Mouse (Mus musculus) stomach, embryonic 16.5 days (tissue): ENCODE measurements at regions not wholly inside any gene's neighbourhood (a gene's known extent, or its start where the extent isn't known, plus 50 kb on each side); places are given as distances from the start of the nearest gene placed in this dataset.

Experiments used
- ATAC-seq: fragments of 200-750 bp; cut with Nextera tagmentation; 2 replicates; pipeline ENCODE4 v1.8.0; 2017; ENCODE audit warnings: moderate number of reproducible peaks, moderate TSS enrichment; ENCODE audit not compliant: insufficient read depth, low FRiP score
- H3K27ac ChIP-seq: fragments of 300-500 bp; sonication (generic); 2 replicates; pipeline ENCODE4 v1.5.1; 2014; ENCODE audit warnings: low read length
- H3K27me3 ChIP-seq: fragments of 300-500 bp; sonication (generic); 2 replicates; pipeline ENCODE4 v1.6.1; 2014; ENCODE audit warnings: low read length, control low read depth, mixed read lengths; ENCODE audit not compliant: control insufficient read depth, insufficient read depth
- H3K36me3 ChIP-seq: fragments of 300-500 bp; sonication (generic); 2 replicates; pipeline ENCODE4 v1.6.1; 2014; ENCODE audit warnings: low read length; ENCODE audit not compliant: control insufficient read depth, insufficient read depth
- H3K4me1 ChIP-seq: fragments of 300-500 bp; sonication (generic); 2 replicates; pipeline ENCODE4 v1.6.1; 2014; ENCODE audit warnings: low read length, control low read depth, mixed read lengths; ENCODE audit not compliant: control insufficient read depth, insufficient read depth
- H3K4me2 ChIP-seq: fragments of 300-500 bp; sonication (generic); 2 replicates; pipeline ENCODE4 v1.6.1; 2014; ENCODE audit warnings: low read depth, low read length, mixed read lengths
- H3K4me3 ChIP-seq: fragments of 300-500 bp; sonication (generic); replicated peaks from 2 replicates; pipeline ENCODE4 v1.5.1; 2014; ENCODE audit warnings: mild to moderate bottlenecking, low read length
- H3K9ac ChIP-seq: fragments of 300-500 bp; sonication (generic); 2 replicates; pipeline ENCODE4 v1.6.1; 2014; ENCODE audit warnings: low read length
- H3K9me3 ChIP-seq: fragments of 300-500 bp; sonication (generic); replicated peaks from 2 replicates; pipeline ENCODE4 v1.6.1; 2016; ENCODE audit warnings: low read length, control low read depth; ENCODE audit not compliant: control insufficient read depth
- WGBS: fragments of 180-500 bp; shearing (Covaris S2); extraction: QIAGEN DNeasy Blood & Tissue Kit; methylation state at CpG from one replicate; pipeline ENCODE4 v1.1.7; 2014; 5-methylcytosine and 5-hydroxymethylcytosine counted together

- Histone ChIP-seq H3K4me1 (no peaks in the 10 kb centered on the region), H3K36me3 (no peaks in the 10 kb centered on the region), H3K27ac (no peak overlapping the region), H3K9ac (no peak overlapping the region), H3K4me2 (peak overlapping the region; percentile 16), H3K9me3 (no peaks in the 10 kb centered on the region), H3K4me3 (peak overlapping the region; percentile 12; the same call in 1 of the 2 replicates), H3K27me3 (no peaks in the 10 kb centered on the region)
- 46% methylated on average over 25 of the region's 25 CpGs for WGBS
- peak; percentile 37; the same call in 1 of the 2 replicates for ATAC-seq
Observed at GRCm38 (mm10) chr13:99100430-99101409, 83.9 kb upstream of the Zfp366 start.

GRCm38 (mm10) chr13:99099794-99100429 is 84.7 kb upstream of the Zfp366 start:
- Histone ChIP-seq H3K9ac (no peak overlapping the region), H3K9me3 (no peaks in the 10 kb centered on the region), H3K27ac (no peak overlapping the region), H3K27me3 (no peaks in the 10 kb centered on the region), H3K4me1 (no peaks in the 10 kb centered on the region), H3K4me2 (no peak overlapping the region), H3K4me3 (no peak overlapping the region), H3K36me3 (no peaks in the 10 kb centered on the region)
- WGBS: 76% methylated on average over 6 of the region's 6 CpGs
- ATAC-seq: no peak

DNA sequence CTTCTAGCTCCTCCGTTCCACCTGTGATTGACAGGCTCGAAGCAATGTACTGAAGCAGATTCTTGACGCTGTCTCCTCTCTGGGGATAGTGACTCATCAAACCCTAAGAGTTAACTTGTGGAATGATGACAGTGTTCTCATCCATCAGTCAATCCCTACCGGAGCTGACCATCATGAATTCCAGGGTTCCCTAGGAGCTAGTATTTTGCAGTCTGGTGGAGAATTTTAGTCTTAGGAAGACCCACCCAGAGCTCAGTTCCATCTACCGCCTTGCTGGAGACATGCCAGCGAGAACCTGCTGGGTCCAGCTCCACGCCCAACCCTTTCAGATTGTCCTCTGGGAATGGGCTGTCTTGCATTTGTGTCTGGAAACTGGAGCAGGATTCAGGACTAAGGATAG is 85.4 kb upstream of the Zfp366 start:
- Histone ChIP-seq H3K4me2 (no peak overlapping the region), H3K4me3 (no peak overlapping the region), H3K9ac (no peak overlapping the region), H3K4me1 (no peaks in the 10 kb centered on the region), H3K27ac (no peak overlapping the region), H3K27me3 (no peaks in the 10 kb centered on the region), H3K9me3 (no peaks in the 10 kb centered on the region), H3K36me3 (no peaks in the 10 kb centered on the region)
- ATAC-seq: no peak
- WGBS: 78% methylated on average over 7 of the region's 7 CpGs

- 96% methylated on average over 6 of the region's 6 CpGs for WGBS
- Histone ChIP-seq H3K4me3 (no peak overlapping the region), H3K36me3 (no peaks in the 10 kb centered on the region), H3K9ac (no peak overlapping the region), H3K27ac (no peak overlapping the region), H3K27me3 (no peaks in the 10 kb centered on the region), H3K4me1 (no peaks in the 10 kb centered on the region), H3K4me2 (no peak overlapping the region), H3K9me3 (no peaks in the 10 kb centered on the region)
- no peak for ATAC-seq
Observed at GRCm38 (mm10) chr13:99097606-99098545, 86.7 kb upstream of the Zfp366 start.

DNA sequence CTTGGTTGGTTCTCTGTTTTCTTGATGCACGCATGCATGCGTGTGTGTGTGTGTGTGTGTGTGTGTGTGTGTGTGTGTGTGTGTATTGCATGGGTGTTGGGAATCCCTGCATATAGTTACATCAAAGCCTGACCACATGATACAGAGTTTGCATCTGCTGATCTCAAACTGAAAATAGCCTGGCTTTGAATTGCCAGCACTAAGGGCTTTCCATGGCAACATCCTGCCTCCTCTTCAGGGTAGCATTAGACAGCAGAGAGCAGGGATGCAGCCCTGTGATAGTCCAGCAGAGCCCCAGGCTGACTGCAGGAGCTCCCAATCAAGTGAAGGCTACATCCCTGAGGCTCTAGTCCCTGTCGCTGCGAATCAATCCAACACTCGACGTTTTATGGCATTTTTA is 87.8 kb upstream of the Zfp366 start:
- peaks cover 7% of the 10 kb centered on the region for H3K4me1 ChIP-seq
- H3K4me2 ChIP-seq: no peak overlapping the region
- no peak overlapping the region for H3K4me3 ChIP-seq
- no peaks in the 10 kb centered on the region for H3K9me3 ChIP-seq
- no peak overlapping the region for H3K9ac ChIP-seq
- 92% methylated on average over 6 of the region's 6 CpGs for WGBS
- H3K27me3 ChIP-seq: no peaks in the 10 kb centered on the region
- no peaks in the 10 kb centered on the region for H3K36me3 ChIP-seq
- ATAC-seq: no peak
- no peak overlapping the region for H3K27ac ChIP-seq

GRCm38 (mm10) chr13:99095006-99095405 is 89.6 kb upstream of the Zfp366 start:
- no peak for ATAC-seq
- Histone ChIP-seq H3K4me1 (peaks cover 10% of the 10 kb centered on the region), H3K27me3 (no peaks in the 10 kb centered on the region), H3K4me3 (no peak overlapping the region), H3K9me3 (no peaks in the 10 kb centered on the region), H3K36me3 (no peaks in the 10 kb centered on the region), H3K9ac (no peak overlapping the region), H3K4me2 (no peak overlapping the region), H3K27ac (no peak overlapping the region)
- WGBS: 91% methylated on average over 5 of the region's 5 CpGs

GRCm38 (mm10) chr13:99094221-99094620 is 90.4 kb upstream of the Zfp366 start:
- ATAC-seq: no peak
- 85% methylated on average over 5 of the region's 5 CpGs for WGBS
- Histone ChIP-seq H3K9me3 (no peaks in the 10 kb centered on the region), H3K27ac (no peak overlapping the region), H3K4me3 (no peak overlapping the region), H3K36me3 (no peaks in the 10 kb centered on the region), H3K4me2 (no peak overlapping the region), H3K4me1 (peaks cover 10% of the 10 kb centered on the region), H3K9ac (no peak overlapping the region), H3K27me3 (no peaks in the 10 kb centered on the region)

DNA sequence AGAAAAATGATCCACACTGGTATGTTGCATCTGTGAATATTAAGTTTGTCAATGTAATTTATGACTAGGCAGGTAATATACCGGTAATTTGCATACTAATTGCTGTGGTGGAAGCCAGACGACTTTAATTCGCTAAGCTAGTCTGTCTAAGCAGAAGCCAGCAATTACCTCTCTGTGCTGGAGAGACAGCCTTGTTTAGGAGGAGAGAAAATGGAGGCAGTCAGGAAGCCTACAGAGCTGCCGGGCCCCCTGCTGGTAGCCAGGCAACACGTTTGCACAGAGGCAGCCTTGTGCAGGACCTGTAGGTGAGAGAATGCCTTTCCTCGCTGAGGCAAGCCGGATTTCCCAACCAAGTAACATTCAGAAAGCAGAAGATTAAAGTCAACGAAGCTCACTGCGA is 91.4 kb upstream of the Zfp366 start:
- no peak overlapping the region for H3K4me2 ChIP-seq
- peaks cover 10% of the 10 kb centered on the region for H3K4me1 ChIP-seq
- peak; percentile 87; the same call in 1 of the 2 replicates for ATAC-seq
- H3K9ac ChIP-seq: no peak overlapping the region
- no peaks in the 10 kb centered on the region for H3K9me3 ChIP-seq
- H3K27ac ChIP-seq: no peak overlapping the region
- H3K36me3 ChIP-seq: no peaks in the 10 kb centered on the region
- no peaks in the 10 kb centered on the region for H3K27me3 ChIP-seq
- no peak overlapping the region for H3K4me3 ChIP-seq
- 13% methylated on average over 9 of the region's 9 CpGs for WGBS
